Mouse (Mus musculus) thymus, adult 2 months (tissue): Measurements from ENCODE around the gene Hcrtr1. TPM values are rescaled to one million over a fixed set of nuclear protein-coding genes. Genes with fewer than 3 reads are reported as not detected.

Experiments used
- DNase-seq: peaks from one replicate; pipeline ENCODE4 v3.0.0; 2021
- H3K27ac ChIP-seq: fragments of 200-500 bp; 2 replicates; pipeline ENCODE4 v1.5.1; 2012; ENCODE audit warnings: low read length, control low read depth; ENCODE audit not compliant: control insufficient read depth, insufficient read depth
- H3K27me3 ChIP-seq: fragments of 200-500 bp; 2 replicates; pipeline ENCODE4 v1.6.1; 2012; ENCODE audit warnings: mild to moderate bottlenecking, low read length, moderate library complexity, mixed read lengths; ENCODE audit not compliant: control insufficient read depth, insufficient read depth
- H3K36me3 ChIP-seq: fragments of 200-500 bp; 2 replicates; pipeline ENCODE4 v1.6.1; 2012; ENCODE audit warnings: mild to moderate bottlenecking, low read length, moderate library complexity; ENCODE audit not compliant: control insufficient read depth, insufficient read depth
- H3K4me1 ChIP-seq: fragments of 200-500 bp; replicated peaks from 2 replicates; pipeline ENCODE4 v1.6.1; 2012; ENCODE audit warnings: low read length; ENCODE audit not compliant: control insufficient read depth, insufficient read depth
- H3K4me3 ChIP-seq: fragments of 200-500 bp; 2 replicates; pipeline ENCODE4 v1.5.1; 2012; ENCODE audit warnings: mild to moderate bottlenecking, low read length, control low read depth, moderate library complexity; ENCODE audit not compliant: control insufficient read depth, insufficient read depth
- CTCF ChIP-seq: fragments of 200-500 bp; IDR thresholded peaks from 2 replicates; pipeline ENCODE4 v1.5.1; 2012; ENCODE audit warnings: mild to moderate bottlenecking, control low read depth, low read length, moderate library complexity, borderline replicate concordance; ENCODE audit not compliant: control insufficient read depth, poor library complexity, insufficient read depth; ENCODE audit errors: extremely low read depth
- POLR2A ChIP-seq: fragments of 200-500 bp; IDR thresholded peaks from 2 replicates; pipeline ENCODE4 v1.6.1; 2012; ENCODE audit warnings: mild to moderate bottlenecking, low read length, control low read depth, moderate library complexity; ENCODE audit not compliant: control insufficient read depth, poor library complexity, insufficient read depth; ENCODE audit errors: extremely low read depth
- WGBS: fragments of 180-500 bp; shearing (Covaris S2); methylation state at CpG from one replicate; pipeline ENCODE4 v1.1.7; 2018; 5-methylcytosine and 5-hydroxymethylcytosine counted together
- polyA plus RNA-seq: library from polyadenylated mRNA; depleted of rRNA; stranded (reverse); fragments of >200 nt; gene quantifications from 2 replicates; pipeline ENCODE4 v1.2.3, GENCODE M21; 2012

Hcrtr1 gene
- polyA plus RNA-seq, 1 experiment = 0.30 TPM

DNA sequence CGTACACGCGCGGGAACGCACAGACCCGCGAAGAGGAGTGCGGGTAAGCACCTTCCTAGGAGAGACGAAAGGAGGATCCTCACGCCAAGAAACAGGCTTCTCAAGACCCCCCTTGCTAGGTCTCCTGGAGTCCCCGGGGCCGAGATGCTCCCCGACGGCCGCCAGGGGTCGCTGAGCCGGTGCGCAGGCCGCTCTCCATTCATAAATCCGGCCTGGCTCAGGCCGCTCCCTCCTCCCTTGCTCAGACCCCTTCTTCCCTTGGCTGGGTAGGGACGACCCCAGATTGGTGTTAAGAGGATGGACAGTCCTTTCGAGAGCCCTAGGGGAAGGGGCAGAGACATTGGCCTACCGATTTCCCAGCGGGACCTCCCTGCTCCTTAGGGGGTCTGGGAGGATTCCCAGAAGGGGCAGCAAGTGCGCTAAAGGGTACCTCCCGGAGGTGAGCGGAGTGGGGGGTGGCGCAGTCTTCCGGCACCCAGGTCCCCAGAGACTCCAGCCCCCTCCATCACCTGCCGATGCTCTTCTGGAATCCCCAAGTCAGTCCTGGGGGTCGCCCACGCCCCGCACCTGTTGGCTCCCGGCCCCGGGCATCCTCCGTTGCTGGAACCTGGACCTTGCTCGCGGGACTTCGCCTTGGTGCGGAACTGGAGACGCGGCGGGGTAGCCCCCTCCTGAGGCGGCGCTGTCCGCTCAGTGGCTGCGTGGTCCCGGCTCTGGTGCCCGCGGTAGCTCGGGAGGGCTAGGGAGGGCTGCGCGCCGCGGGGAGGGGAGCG, 532 bp downstream of the Hcrtr1 start:
- Histone ChIP-seq H3K4me3 (no peak overlapping the region), H3K4me1 (no peaks in the 10 kb centered on the region), H3K27ac (no peak overlapping the region), H3K36me3 (no peaks in the 10 kb centered on the region), H3K27me3 (no peaks in the 10 kb centered on the region; the same call in 1 of the 2 replicates)
- WGBS = 2% methylated on average over 55 of the region's 57 CpGs
- DNase-seq = peak; percentile 57
- no peak for TF ChIP-seq POLR2A
- TF ChIP-seq CTCF = peak; percentile 88

DNA sequence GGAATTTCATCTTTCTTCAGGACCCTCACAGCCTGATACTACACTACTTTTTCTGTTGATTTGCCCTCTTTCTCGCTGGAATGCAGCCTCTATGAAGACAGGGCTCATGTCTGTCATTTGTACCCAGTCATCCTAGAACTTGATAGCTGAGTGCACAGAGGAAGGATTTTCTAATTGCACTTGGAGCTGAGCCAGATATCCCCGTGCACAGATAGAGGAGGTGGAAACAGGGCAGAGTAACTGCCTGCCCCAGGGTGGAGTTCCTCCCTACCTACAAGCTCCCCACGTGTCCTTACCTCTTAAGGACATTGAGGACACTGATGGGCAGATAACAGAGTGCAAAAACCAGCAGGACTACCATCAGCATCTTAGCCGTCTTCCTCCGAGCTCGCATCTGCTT, 5.8 kb downstream of the Hcrtr1 start:
- TF ChIP-seq CTCF (no peak), POLR2A (no peak)
- no peak for DNase-seq
- Histone ChIP-seq H3K27me3 (no peaks in the 10 kb centered on the region; the same call in 1 of the 2 replicates), H3K4me3 (no peak overlapping the region), H3K4me1 (0 out of 2 replicates have a peak, but pooled peaks cover 3% of the 10 kb centered on the region), H3K27ac (no peak overlapping the region), H3K36me3 (no peaks in the 10 kb centered on the region)
- 77% methylated on average over 6 of the region's 6 CpGs for WGBS

DNA sequence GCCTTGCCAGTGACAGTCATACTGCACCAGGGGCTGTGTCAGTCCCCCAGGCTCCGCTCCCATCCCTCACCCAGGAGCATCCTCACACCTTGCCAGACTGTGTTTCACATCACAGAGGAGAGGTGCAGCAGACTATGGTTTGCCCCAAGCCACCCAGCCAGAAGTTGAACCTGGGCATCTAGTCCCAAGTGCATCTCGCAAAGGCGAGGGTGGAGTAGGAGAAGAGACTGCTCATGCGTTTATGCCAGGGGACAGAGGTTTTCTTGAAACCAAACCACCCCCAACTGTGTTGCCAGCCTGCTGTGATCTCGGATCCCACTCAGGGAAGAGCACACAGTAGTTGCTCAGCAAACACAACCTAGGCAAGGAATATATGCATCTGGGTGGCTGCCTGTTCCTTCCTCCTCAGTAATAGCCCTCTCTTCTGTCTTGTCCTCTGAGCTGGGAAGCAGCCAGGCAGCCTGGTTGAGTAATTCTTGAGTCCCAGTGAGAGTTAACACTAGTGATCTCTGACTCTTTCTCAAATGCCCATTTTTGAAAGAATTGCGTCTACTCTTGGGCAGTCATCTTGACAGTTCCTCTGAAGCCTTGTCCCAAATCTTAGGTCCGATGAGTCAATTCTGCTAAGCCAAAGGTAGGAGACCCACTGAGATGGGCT, 7.6 kb downstream of the Hcrtr1 start:
- Histone ChIP-seq H3K4me1 (0 out of 2 replicates have a peak, but pooled peaks cover 3% of the 10 kb centered on the region), H3K36me3 (peaks cover 10% of the 10 kb centered on the region), H3K4me3 (no peak overlapping the region), H3K27ac (no peak overlapping the region), H3K27me3 (no peaks in the 10 kb centered on the region)
- DNase-seq = no peak
- no peak for TF ChIP-seq POLR2A
- 90% methylated on average over 7 of the region's 7 CpGs for WGBS

DNA sequence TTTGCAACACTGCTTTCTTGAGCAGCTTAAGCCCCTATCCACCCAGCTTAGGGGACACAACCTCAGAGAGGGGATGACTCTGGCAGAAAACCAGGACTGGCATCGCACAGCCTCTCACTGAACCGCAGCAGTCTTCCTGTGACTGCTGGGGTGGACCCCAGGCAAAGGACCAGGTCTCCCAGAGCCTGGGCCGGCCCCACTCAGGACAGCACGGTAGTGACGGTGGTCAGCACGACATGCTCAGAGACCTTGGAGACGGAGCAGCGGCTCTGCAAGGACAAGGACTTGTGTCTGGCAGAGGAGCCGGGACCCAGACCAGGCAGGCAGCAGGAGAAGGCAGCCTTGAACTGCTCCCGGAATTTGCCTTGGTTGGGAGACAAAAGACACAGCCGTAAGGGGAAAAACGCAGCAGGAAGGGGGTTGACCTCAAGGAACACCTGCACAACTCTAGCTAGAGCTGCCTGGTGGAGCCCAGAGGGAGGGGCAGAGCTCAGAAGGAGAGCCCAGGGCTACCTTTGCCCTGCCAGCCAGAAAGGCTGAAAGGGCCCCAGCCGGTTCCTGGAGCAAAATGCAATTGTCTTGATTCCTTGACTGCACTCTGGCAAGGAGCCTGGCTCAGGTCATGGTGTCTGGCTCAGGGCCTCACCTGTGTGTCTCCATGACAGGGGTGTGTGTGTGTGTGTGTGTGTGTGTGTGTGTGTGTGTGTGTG, 8.4 kb downstream of the Hcrtr1 start:
- peaks cover 12% of the 10 kb centered on the region for H3K36me3 ChIP-seq
- 0 out of 2 replicates have a peak, but pooled peaks cover 3% of the 10 kb centered on the region for H3K4me1 ChIP-seq
- 73% methylated on average over 13 of the region's 13 CpGs for WGBS
- H3K4me3 ChIP-seq = no peak overlapping the region
- TF ChIP-seq CTCF (no peak), POLR2A (no peak)
- H3K27me3 ChIP-seq = no peaks in the 10 kb centered on the region
- DNase-seq = no peak
- no peak overlapping the region for H3K27ac ChIP-seq

DNA sequence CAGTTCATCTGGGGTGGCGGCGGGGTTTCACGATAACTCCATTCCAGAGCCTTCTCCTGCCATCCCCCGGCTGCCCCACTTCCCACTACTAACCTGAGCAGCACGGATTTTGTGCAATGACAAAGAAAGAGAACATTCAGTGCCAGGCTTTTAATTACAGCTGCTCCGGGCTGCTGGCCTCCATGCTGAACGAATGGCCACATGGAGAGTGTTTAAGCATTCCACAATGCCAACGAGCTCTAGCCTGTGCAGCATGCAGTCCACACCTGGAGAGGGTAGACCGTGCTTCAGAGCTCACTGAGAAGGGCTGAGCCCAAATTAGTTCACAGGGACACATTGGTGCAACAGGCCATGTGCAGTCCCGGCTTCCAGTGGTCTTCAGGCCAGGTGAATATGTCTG, 9.1 kb downstream of the Hcrtr1 start:
- no peak overlapping the region for H3K27ac ChIP-seq
- no peak for DNase-seq

DNA sequence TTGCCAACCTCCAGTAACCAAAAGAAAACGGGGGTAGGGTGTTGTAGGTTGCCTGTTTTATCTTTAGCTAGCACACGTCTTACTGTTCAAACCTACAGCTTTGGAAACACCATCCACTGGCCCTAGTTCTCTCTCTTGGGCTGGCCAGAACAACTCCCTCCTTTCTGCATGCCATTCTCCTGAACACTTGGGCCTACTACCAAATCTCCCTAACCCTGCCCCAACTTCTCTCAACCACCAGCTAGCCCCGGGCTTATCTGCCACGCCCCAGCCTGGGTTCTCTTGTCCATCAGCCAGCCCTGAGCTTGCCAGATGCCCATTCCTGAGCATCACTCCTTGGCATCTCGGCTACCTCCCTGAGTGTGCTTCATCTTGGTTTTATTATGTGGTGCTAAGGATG, 10.3 kb downstream of the Hcrtr1 start:
- no peaks in the 10 kb centered on the region for H3K27me3 ChIP-seq
- TF ChIP-seq CTCF (no peak), POLR2A (no peak)
- WGBS = 91% methylated on average over 5 of the region's 5 CpGs
- DNase-seq = no peak
- H3K4me3 ChIP-seq = no peak overlapping the region
- 0 out of 2 replicates have a peak, but pooled peaks cover 3% of the 10 kb centered on the region for H3K4me1 ChIP-seq
- no peak overlapping the region for H3K27ac ChIP-seq
- peaks cover 25% of the 10 kb centered on the region for H3K36me3 ChIP-seq

More for the DNA sequence above, 9.1 kb downstream of the Hcrtr1 start:
- TF ChIP-seq POLR2A = no peak
- no peak for TF ChIP-seq CTCF
- no peak overlapping the region for H3K4me3 ChIP-seq
- H3K36me3 ChIP-seq = peaks cover 19% of the 10 kb centered on the region
- H3K27me3 ChIP-seq = no peaks in the 10 kb centered on the region
- H3K4me1 ChIP-seq = 0 out of 2 replicates have a peak, but pooled peaks cover 3% of the 10 kb centered on the region
- 94% methylated on average over 10 of the region's 10 CpGs for WGBS
